Mouse (Mus musculus) thymus, postnatal 4 days (tissue): ENCODE measurements around the gene Fyco1.

Experiments used
- DNase-seq: peaks from one replicate; pipeline ENCODE4 v3.0.0; 2021

The Fyco1 gene

DNA sequence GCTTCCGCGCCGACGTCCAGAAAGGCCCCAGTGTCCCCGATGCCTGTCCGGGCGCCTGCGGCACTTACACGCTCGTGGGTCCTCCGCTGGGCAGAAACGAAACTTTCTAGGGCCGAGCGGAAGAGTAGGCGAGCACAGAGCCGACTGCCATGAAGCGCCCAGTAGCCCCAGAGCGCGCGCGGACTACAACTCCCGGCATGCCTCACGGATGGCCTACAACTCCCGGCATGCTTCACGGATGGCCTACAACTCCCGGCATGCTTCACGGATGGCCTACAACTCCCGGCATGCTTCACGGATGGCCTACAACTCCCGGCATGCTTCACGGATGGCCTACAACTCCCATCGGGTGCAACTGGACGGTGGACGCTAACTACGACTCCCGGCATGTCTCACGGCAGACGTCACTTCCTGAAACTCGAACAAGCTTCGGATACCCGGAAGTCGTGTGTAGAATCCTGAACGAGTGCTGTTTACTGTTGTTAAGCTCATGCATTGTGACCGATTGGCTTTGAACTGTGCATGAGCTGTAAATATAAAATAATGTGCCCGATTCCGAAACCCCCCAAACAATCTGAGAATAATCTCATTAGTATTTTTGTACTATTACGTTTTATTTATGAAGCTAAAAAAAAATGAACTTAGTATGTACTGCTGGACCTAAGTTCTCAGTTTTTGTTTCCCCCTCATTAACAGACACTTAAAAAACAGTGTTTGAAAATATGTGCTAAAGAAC lies at the start of gene Fyco1:
Gene Fyco1 (minus strand): TSS at position 187 of the 736 bp plus-strand sequence.
- peak; percentile 92 for DNase-seq

- DNase-seq = peak; percentile 28
Observed at GRCm38 (mm10) chr9:123872049-123872448, 20.4 kb upstream of the Fyco1 start.

- DNase-seq = no peak
Observed at GRCm38 (mm10) chr9:123869167-123869784, 17.6 kb upstream of the Fyco1 start.

DNA sequence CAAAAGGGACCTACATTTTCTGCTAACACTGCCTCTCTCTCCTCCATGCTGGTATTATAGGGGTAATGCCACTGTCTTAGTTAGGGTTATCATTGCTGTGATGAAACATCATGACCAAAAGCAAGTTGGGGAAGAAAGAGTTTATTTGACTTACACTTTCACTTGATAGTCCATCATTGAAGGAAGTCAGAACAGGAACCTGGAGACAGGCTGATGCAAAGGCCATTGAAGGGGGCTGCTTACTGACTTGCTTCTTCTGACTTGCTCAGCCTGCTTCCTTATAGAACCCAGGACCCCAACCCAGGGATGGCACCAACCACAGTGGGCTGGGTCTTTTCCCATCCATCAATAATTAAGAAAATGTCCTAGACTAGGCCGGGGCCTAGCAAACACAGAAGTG lies 11.9 kb upstream of the Fyco1 start:
- DNase-seq = no peak

GRCm38 (mm10) chr9:123862895-123863616 lies 11.4 kb upstream of the Fyco1 start:
- DNase-seq = no peak

- DNase-seq = no peak
Observed at GRCm38 (mm10) chr9:123861929-123862328, 10.2 kb upstream of the Fyco1 start, which contains the start of gene Xcr1. Xcr1 (minus strand) TSS chr9:123862029.

- DNase-seq = no peak
Observed at GRCm38 (mm10) chr9:123856836-123857235, 5.1 kb upstream of the Fyco1 start.

- DNase-seq = no peak
Observed at GRCm38 (mm10) chr9:123852449-123853390, 1.0 kb upstream of the Fyco1 start.

GRCm38 (mm10) chr9:123851062-123851712 lies 512 bp downstream of the Fyco1 start:
- DNase-seq = peak; percentile 86

GRCm38 (mm10) chr9:123850705-123851061 lies 1.0 kb downstream of the Fyco1 start:
- DNase-seq = peak; percentile 62

- DNase-seq = no peak
Observed at GRCm38 (mm10) chr9:123849976-123850695, 1.6 kb downstream of the Fyco1 start.

DNA sequence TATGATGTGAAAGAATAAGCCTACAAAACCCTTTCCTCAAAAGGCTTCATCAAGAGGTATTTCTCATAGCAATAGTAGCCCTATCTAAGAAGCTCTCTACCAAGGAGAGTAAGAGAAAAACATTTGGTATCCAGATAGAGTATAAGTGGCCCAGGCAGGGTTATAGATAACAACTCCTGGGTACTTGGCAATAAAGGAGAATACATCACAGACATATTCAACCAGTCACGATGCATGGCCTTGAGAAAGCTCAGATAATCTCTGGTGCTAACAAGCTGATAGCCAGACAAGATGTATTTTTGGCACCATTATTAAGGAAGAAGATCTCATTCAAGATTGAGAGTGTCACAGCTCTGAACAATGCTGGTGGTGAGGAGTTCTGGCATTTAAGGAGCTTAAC lies 5.2 kb downstream of the Fyco1 start:
- DNase-seq = no peak

DNA sequence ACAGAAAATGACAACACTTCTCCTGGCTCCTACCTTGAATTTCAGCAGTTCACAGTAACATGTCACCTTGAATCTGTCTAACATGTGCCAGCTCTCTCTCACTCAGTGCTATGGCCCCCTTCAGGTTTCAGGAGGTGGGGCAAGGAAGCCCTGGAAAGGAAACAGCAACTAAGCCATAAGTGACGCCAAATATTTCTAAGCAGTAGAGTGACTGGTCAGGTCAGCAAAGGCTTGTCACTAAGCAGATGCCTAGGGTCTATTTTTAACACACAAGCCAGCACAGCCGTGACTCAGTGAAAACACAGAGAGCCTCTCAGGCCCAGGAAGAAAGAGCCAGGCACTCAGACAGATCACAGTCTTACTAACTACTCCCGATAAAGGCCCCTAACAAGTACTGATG lies 6.6 kb downstream of the Fyco1 start:
- DNase-seq = peak; percentile 33

- no peak for DNase-seq
Observed at GRCm38 (mm10) chr9:123844468-123844867, 7.2 kb downstream of the Fyco1 start.

GRCm38 (mm10) chr9:123840243-123840642 lies 11.5 kb downstream of the Fyco1 start:
- no peak for DNase-seq

DNA sequence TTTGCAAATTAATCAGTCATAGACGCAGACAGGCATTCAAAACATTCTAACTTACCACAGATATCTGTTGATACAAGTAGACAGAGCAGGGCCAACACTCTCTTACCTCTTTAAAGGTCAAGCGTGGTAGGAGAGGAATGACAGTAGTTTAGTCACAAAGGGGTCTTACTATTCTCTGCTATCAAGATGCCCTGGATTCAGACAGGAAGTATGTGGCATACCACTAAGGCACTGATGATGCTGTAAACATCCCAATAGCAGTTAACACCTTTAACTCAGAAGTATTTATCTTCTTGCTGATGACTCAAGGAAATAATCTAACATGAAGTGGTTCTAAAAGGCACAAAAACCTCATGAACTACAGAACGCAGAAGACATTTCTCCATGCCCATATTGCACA lies 15.8 kb downstream of the Fyco1 start:
- no peak for DNase-seq

GRCm38 (mm10) chr9:123828916-123829315 lies 22.8 kb downstream of the Fyco1 start:
- no peak for DNase-seq

DNA sequence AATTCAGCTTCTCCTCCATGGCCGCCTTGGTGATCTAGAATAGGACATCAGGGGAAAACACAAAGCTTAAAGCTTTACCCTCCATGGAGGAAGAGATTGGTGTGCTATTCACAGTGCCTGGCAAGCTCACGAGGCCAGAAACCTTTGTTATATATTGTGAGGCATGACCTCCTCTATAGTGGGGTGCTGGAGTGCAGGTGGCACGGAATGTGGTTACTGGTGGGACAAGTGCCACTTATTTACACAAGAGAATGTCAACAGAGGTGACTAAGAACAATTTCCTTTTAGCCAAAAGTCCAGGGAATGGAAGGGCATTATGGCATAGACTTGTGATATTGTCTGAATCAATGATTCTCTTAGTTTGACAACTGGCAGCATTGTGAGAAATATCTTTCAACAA lies 25.1 kb downstream of the Fyco1 start:
- DNase-seq = no peak

GRCm38 (mm10) chr9:123818601-123819000 lies 33.1 kb downstream of the Fyco1 start:
- no peak for DNase-seq

DNA sequence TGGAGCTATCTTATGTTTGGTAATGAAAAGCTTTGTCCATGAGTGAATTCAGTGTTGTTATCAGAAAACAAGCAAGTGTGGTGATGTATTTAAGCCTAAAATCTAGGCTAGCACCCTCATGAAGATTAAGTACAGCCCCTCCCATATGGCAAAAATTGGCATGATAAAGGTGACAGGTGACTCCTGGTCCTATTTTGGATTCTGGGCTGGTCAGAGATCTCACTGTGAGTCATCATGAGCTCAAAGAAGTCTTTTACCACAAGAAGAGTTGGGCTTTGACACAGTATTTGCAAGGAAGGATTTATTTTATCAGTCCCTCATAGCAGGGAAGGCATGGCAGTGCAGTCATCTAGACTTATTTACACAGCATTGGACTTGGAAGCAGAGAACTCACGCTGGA lies 35.7 kb downstream of the Fyco1 start:
- DNase-seq = no peak

GRCm38 (mm10) chr9:123815444-123815843 lies 36.3 kb downstream of the Fyco1 start:
- DNase-seq = no peak

- no peak for DNase-seq
Observed at GRCm38 (mm10) chr9:123814821-123815220, 36.9 kb downstream of the Fyco1 start.
